Mouse (Mus musculus): ENCODE results near the gene Olfr959. TPM values are rescaled to one million over a fixed set of nuclear protein-coding genes. Genes with fewer than 3 reads are reported as not detected.

Olfr959 gene
- polyA plus RNA-seq, 1 experiment from 2014 or later: not detected

- Histone ChIP-seq H3K27me3 (ENCODE audit: control insufficient read depth, insufficient read depth, low read length) (no peaks in the 10 kb centered on the region), H3K4me3 (replicated peaks; ENCODE audit: low read length) (peak overlapping the region; percentile 47), H3K4me1 (ENCODE audit: control insufficient read depth, insufficient read depth, low read length) (0 out of 2 replicates have a peak, but pooled peaks cover 4% of the 10 kb centered on the region), H3K9me3 (replicated peaks; ENCODE audit: control insufficient read depth, low read length) (no peaks in the 10 kb centered on the region), H3K36me3 (ENCODE audit: control insufficient read depth, insufficient read depth, low read length) (no peaks in the 10 kb centered on the region), H3K9ac (ENCODE audit: low read length) (peak overlapping the region; percentile 23; the same call in 1 of the 2 replicates), H3K27ac (ENCODE audit: low read length) (peak overlapping the region; percentile 12; the same call in 1 of the 2 replicates), H3K4me2 (ENCODE audit: low read depth, low read length) (peak overlapping the region; percentile 83)
- ATAC-seq (ENCODE audit: insufficient read depth, low FRiP score): peak; percentile 79; the same call in 1 of the 2 replicates
- WGBS: under 1% methylated on average over 19 of the region's 19 CpGs
These were observed 27.4 kb upstream of the Olfr959 start for GRCm38 (mm10) chr9:39602536-39603332.

- Histone ChIP-seq H3K27ac (ENCODE audit: low read length) (no peak overlapping the region), H3K27me3 (ENCODE audit: control insufficient read depth, insufficient read depth, low read length) (no peaks in the 10 kb centered on the region), H3K4me2 (ENCODE audit: low read depth, low read length) (no peak overlapping the region), H3K4me3 (replicated peaks; ENCODE audit: low read length) (no peak overlapping the region), H3K9me3 (replicated peaks; ENCODE audit: control insufficient read depth, low read length) (no peaks in the 10 kb centered on the region), H3K36me3 (ENCODE audit: control insufficient read depth, insufficient read depth, low read length) (no peaks in the 10 kb centered on the region), H3K4me1 (ENCODE audit: control insufficient read depth, insufficient read depth, low read length) (no peaks in the 10 kb centered on the region), H3K9ac (ENCODE audit: low read length) (no peak overlapping the region)
- ATAC-seq (ENCODE audit: insufficient read depth, low FRiP score): no peak
- WGBS: 84% methylated on average over 5 of the region's 5 CpGs
These were observed 1.7 kb upstream of the Olfr959 start for GRCm38 (mm10) chr9:39577050-39577449.

- Histone ChIP-seq H3K4me1 (ENCODE audit: control insufficient read depth, insufficient read depth, low read length) (no peaks in the 10 kb centered on the region), H3K27me3 (ENCODE audit: control insufficient read depth, insufficient read depth, low read length) (no peaks in the 10 kb centered on the region), H3K9ac (ENCODE audit: low read length) (no peak overlapping the region), H3K36me3 (ENCODE audit: control insufficient read depth, insufficient read depth, low read length) (no peaks in the 10 kb centered on the region), H3K4me3 (replicated peaks; ENCODE audit: low read length) (no peak overlapping the region), H3K27ac (ENCODE audit: low read length) (no peak overlapping the region), H3K4me2 (ENCODE audit: low read depth, low read length) (no peak overlapping the region), H3K9me3 (replicated peaks; ENCODE audit: control insufficient read depth, low read length) (no peaks in the 10 kb centered on the region)
- ATAC-seq (ENCODE audit: insufficient read depth, low FRiP score): no peak
These were observed 17.1 kb downstream of the Olfr959 start for GRCm38 (mm10) chr9:39558349-39558647.

- H3K9ac ChIP-seq (ENCODE audit: low read length): no peak overlapping the region
- no peak overlapping the region for H3K4me3 ChIP-seq (replicated peaks; ENCODE audit: low read length)
- H3K27me3 ChIP-seq (ENCODE audit: control insufficient read depth, insufficient read depth, low read length): no peaks in the 10 kb centered on the region
- H3K36me3 ChIP-seq (ENCODE audit: control insufficient read depth, insufficient read depth, low read length): no peaks in the 10 kb centered on the region
- 52% methylated on average over 3 of the region's 3 CpGs for WGBS
- no peak overlapping the region for H3K4me2 ChIP-seq (ENCODE audit: low read depth, low read length)
- H3K9me3 ChIP-seq (replicated peaks; ENCODE audit: control insufficient read depth, low read length): no peaks in the 10 kb centered on the region
- no peaks in the 10 kb centered on the region for H3K4me1 ChIP-seq (ENCODE audit: control insufficient read depth, insufficient read depth, low read length)
- H3K27ac ChIP-seq (ENCODE audit: low read length): no peak overlapping the region
- no peak for ATAC-seq (ENCODE audit: insufficient read depth, low FRiP score)
These were observed 17.6 kb downstream of the Olfr959 start for GRCm38 (mm10) chr9:39557529-39558348.

- Histone ChIP-seq H3K4me3 (replicated peaks; ENCODE audit: low read length) (no peak within 1 kb of the TSS), H3K27me3 (ENCODE audit: control insufficient read depth, insufficient read depth, low read length) (no peaks in the 10 kb centered on the region), H3K4me2 (ENCODE audit: low read depth, low read length) (no peak within 1 kb of the TSS), H3K9me3 (replicated peaks; ENCODE audit: control insufficient read depth, low read length) (no peaks in the 10 kb centered on the region), H3K36me3 (ENCODE audit: control insufficient read depth, insufficient read depth, low read length) (no peaks in the 10 kb centered on the region), H3K4me1 (ENCODE audit: control insufficient read depth, insufficient read depth, low read length) (no peaks in the 10 kb centered on the region), H3K9ac (ENCODE audit: low read length) (no peak within 1 kb of the TSS), H3K27ac (ENCODE audit: low read length) (no peak within 1 kb of the TSS)
- 57% methylated on average over 2 of the region's 2 CpGs for whole genome bisulfite sequencing
- ATAC-seq (ENCODE audit: insufficient read depth, low FRiP score): no peak
These were observed 21.4 kb downstream of the Olfr959 start, which contains the start of gene Olfr958 for GRCm38 (mm10) chr9:39553946-39554345. Gene Olfr958, minus strand, starts transcription at chr9:39554054.

GRCm38 (mm10) chr9:39550806-39551205 is 24.6 kb downstream of the Olfr959 start:
- Histone ChIP-seq H3K4me1 (ENCODE audit: control insufficient read depth, insufficient read depth, low read length) (no peaks in the 10 kb centered on the region), H3K9ac (ENCODE audit: low read length) (no peak overlapping the region), H3K4me3 (replicated peaks; ENCODE audit: low read length) (no peak overlapping the region), H3K4me2 (ENCODE audit: low read depth, low read length) (no peak overlapping the region), H3K9me3 (replicated peaks; ENCODE audit: control insufficient read depth, low read length) (no peaks in the 10 kb centered on the region), H3K36me3 (ENCODE audit: control insufficient read depth, insufficient read depth, low read length) (no peaks in the 10 kb centered on the region), H3K27ac (ENCODE audit: low read length) (no peak overlapping the region), H3K27me3 (ENCODE audit: control insufficient read depth, insufficient read depth, low read length) (no peaks in the 10 kb centered on the region)
- no peak for ATAC-seq (ENCODE audit: insufficient read depth, low FRiP score)
- WGBS: 54% methylated on average over 5 of the region's 5 CpGs

- H3K36me3 ChIP-seq (ENCODE audit: control insufficient read depth, insufficient read depth, low read length): no peaks in the 10 kb centered on the region
- no peak overlapping the region for H3K4me3 ChIP-seq (replicated peaks; ENCODE audit: low read length)
- no peak for ATAC-seq (ENCODE audit: insufficient read depth, low FRiP score)
- H3K9ac ChIP-seq (ENCODE audit: low read length): no peak overlapping the region
- 58% methylated on average over 1 of the region's 1 CpGs for WGBS
- no peak overlapping the region for H3K27ac ChIP-seq (ENCODE audit: low read length)
- no peaks in the 10 kb centered on the region for H3K27me3 ChIP-seq (ENCODE audit: control insufficient read depth, insufficient read depth, low read length)
- H3K4me2 ChIP-seq (ENCODE audit: low read depth, low read length): no peak overlapping the region
- no peaks in the 10 kb centered on the region for H3K4me1 ChIP-seq (ENCODE audit: control insufficient read depth, insufficient read depth, low read length)
- H3K9me3 ChIP-seq (replicated peaks; ENCODE audit: control insufficient read depth, low read length): no peaks in the 10 kb centered on the region
These were observed 51.6 kb downstream of the Olfr959 start for GRCm38 (mm10) chr9:39523616-39524285.

Data from stomach, embryonic 16.5 days (tissue).